Mouse (Mus musculus): ENCODE measurements around the gene Tbc1d9b. TPM values are rescaled to one million over a fixed set of nuclear protein-coding genes. Genes with fewer than 3 reads are reported as not detected.

Gene Tbc1d9b
- polyA plus RNA-seq, 1 experiment from 2014 or later, result 13.1 TPM

DNA sequence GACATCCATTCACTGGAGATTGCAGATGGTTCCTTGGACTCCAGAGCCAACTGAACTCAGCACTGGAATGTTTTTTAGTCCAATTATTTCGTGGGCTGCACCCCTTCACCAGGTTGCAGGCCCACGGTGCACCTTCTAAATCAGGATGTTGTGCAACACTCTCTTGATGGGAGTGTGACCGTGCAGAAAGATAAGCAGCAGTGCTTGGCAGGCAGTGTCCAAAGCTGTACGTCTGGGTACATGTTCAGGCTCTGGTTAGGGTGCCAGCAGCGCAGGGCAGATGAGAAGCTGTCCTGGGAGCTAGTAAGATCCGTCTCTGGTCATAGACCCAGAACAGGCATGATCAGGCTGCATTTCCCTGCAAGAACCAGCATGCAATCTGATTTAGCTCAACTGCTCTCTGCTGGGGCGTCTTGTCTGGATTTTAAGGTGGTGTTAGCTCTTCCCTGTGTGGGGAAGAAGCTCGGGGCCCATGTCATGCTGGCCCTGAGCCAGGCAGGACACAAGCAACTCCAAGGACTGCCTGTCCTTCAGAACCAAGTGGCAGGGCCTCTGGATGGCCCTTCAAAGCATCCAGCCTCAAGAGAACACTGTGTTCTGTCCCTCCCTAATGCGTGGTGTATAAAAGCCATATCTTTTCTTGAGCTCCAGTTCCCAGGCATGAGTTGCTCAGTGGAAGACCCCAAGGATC, 16.2 kb downstream of the Tbc1d9b start:
- Histone ChIP-seq H3K36me3 (ENCODE audit: control insufficient read depth, insufficient read depth) (peaks cover 18% of the 10 kb centered on the region), H3K27me3 (ENCODE audit: control insufficient read depth, insufficient read depth, low read depth, low read length) (no peaks in the 10 kb centered on the region), H3K27ac (ENCODE audit: low read length) (no peak overlapping the region), H3K4me1 (ENCODE audit: control insufficient read depth, low read depth, low read length) (peaks cover 5% of the 10 kb centered on the region), H3K4me2 (ENCODE audit: low read depth, low read length) (no peak overlapping the region), H3K4me3 (ENCODE audit: low read depth, low read length) (no peak overlapping the region), H3K9ac (ENCODE audit: low read depth, low read length) (no peak overlapping the region), H3K9me3 (replicated peaks; ENCODE audit: control insufficient read depth, low read length) (no peaks in the 10 kb centered on the region)
- WGBS (ENCODE audit: insufficient replicate concordance), result 41% methylated on average over 9 of the region's 9 CpGs
- 0 out of 2 replicates have a peak, but pooled peaks have one; percentile 32 for ATAC-seq (ENCODE audit: low read depth)

DNA sequence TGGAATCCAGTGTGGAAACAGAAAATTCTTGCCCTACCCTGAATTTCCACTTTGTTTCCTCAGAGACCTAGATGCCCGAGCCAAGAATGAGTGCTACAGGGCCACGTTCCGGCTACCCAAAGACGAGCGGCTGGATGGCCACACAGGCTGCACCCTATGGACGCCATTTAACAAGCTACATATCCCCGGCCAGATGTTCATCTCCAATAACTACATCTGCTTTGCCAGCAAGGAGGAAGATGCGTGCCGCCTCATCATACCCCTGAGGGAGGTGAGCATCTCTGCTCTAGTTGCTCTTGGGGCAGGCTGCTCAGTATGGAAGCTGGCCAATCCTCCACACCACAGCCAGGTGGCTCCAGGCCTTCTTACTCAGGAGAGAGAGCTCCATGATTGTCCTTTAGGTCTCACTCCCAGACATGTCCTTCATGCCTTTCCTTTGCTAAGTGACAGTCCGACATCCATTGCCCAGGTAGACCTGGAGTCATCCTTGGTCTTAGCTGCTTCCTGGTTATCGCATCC, 16.8 kb downstream of the Tbc1d9b start:
- Histone ChIP-seq H3K4me1 (ENCODE audit: control insufficient read depth, low read depth, low read length) (peaks cover 5% of the 10 kb centered on the region), H3K27me3 (ENCODE audit: control insufficient read depth, insufficient read depth, low read depth, low read length) (no peaks in the 10 kb centered on the region), H3K4me3 (ENCODE audit: low read depth, low read length) (no peak overlapping the region), H3K4me2 (ENCODE audit: low read depth, low read length) (no peak overlapping the region), H3K27ac (ENCODE audit: low read length) (no peak overlapping the region), H3K36me3 (ENCODE audit: control insufficient read depth, insufficient read depth) (peaks cover 15% of the 10 kb centered on the region), H3K9ac (ENCODE audit: low read depth, low read length) (no peak overlapping the region), H3K9me3 (replicated peaks; ENCODE audit: control insufficient read depth, low read length) (no peaks in the 10 kb centered on the region)
- WGBS (ENCODE audit: insufficient replicate concordance), result 84% methylated on average over 11 of the region's 11 CpGs
- no peak for ATAC-seq (ENCODE audit: low read depth)

GRCm38 (mm10) chr11:50149200-50149599, 18.0 kb downstream of the Tbc1d9b start:
- H3K36me3 ChIP-seq (ENCODE audit: control insufficient read depth, insufficient read depth), result peaks cover 15% of the 10 kb centered on the region

GRCm38 (mm10) chr11:50149603-50150150, 18.5 kb downstream of the Tbc1d9b start:
- ATAC-seq (ENCODE audit: low read depth), result no peak
- Histone ChIP-seq H3K4me1 (ENCODE audit: control insufficient read depth, low read depth, low read length) (peaks cover 5% of the 10 kb centered on the region), H3K9me3 (replicated peaks; ENCODE audit: control insufficient read depth, low read length) (no peaks in the 10 kb centered on the region), H3K9ac (ENCODE audit: low read depth, low read length) (no peak overlapping the region), H3K27me3 (ENCODE audit: control insufficient read depth, insufficient read depth, low read depth, low read length) (no peaks in the 10 kb centered on the region), H3K36me3 (ENCODE audit: control insufficient read depth, insufficient read depth) (peaks cover 15% of the 10 kb centered on the region), H3K4me3 (ENCODE audit: low read depth, low read length) (no peak overlapping the region), H3K27ac (ENCODE audit: low read length) (no peak overlapping the region), H3K4me2 (ENCODE audit: low read depth, low read length) (no peak overlapping the region)
- WGBS (ENCODE audit: insufficient replicate concordance), result 68% methylated on average over 9 of the region's 9 CpGs

More at GRCm38 (mm10) chr11:50149200-50149599, 18.0 kb downstream of the Tbc1d9b start:
- Histone ChIP-seq H3K4me3 (ENCODE audit: low read depth, low read length) (no peak overlapping the region), H3K9ac (ENCODE audit: low read depth, low read length) (no peak overlapping the region), H3K4me2 (ENCODE audit: low read depth, low read length) (no peak overlapping the region), H3K27me3 (ENCODE audit: control insufficient read depth, insufficient read depth, low read depth, low read length) (no peaks in the 10 kb centered on the region), H3K27ac (ENCODE audit: low read length) (no peak overlapping the region), H3K4me1 (ENCODE audit: control insufficient read depth, low read depth, low read length) (peaks cover 5% of the 10 kb centered on the region), H3K9me3 (replicated peaks; ENCODE audit: control insufficient read depth, low read length) (no peaks in the 10 kb centered on the region)
- WGBS (ENCODE audit: insufficient replicate concordance), result 75% methylated on average over 7 of the region's 7 CpGs
- ATAC-seq (ENCODE audit: low read depth), result no peak

- Histone ChIP-seq H3K4me1 (ENCODE audit: control insufficient read depth, low read depth, low read length) (peaks cover 5% of the 10 kb centered on the region), H3K9me3 (replicated peaks; ENCODE audit: control insufficient read depth, low read length) (no peaks in the 10 kb centered on the region), H3K27me3 (ENCODE audit: control insufficient read depth, insufficient read depth, low read depth, low read length) (no peaks in the 10 kb centered on the region), H3K4me2 (ENCODE audit: low read depth, low read length) (no peak overlapping the region), H3K36me3 (ENCODE audit: control insufficient read depth, insufficient read depth) (peaks cover 22% of the 10 kb centered on the region), H3K27ac (ENCODE audit: low read length) (no peak overlapping the region), H3K4me3 (ENCODE audit: low read depth, low read length) (no peak overlapping the region), H3K9ac (ENCODE audit: low read depth, low read length) (no peak overlapping the region)
- WGBS (ENCODE audit: insufficient replicate concordance), result 75% methylated on average over 3 of the region's 3 CpGs
- ATAC-seq (ENCODE audit: low read depth), result no peak
Observed at GRCm38 (mm10) chr11:50151374-50151773, 20.2 kb downstream of the Tbc1d9b start.

GRCm38 (mm10) chr11:50154166-50154565, 23.0 kb downstream of the Tbc1d9b start:
- no peaks in the 10 kb centered on the region; the same call in 1 of the 2 replicates for H3K4me1 ChIP-seq (ENCODE audit: control insufficient read depth, low read depth, low read length)
- WGBS (ENCODE audit: insufficient replicate concordance), result 67% methylated on average over 9 of the region's 9 CpGs
- no peak overlapping the region for H3K9ac ChIP-seq (ENCODE audit: low read depth, low read length)
- no peaks in the 10 kb centered on the region for H3K9me3 ChIP-seq (replicated peaks; ENCODE audit: control insufficient read depth, low read length)
- no peak overlapping the region for H3K4me3 ChIP-seq (ENCODE audit: low read depth, low read length)
- no peak overlapping the region for H3K27ac ChIP-seq (ENCODE audit: low read length)
- no peak overlapping the region for H3K4me2 ChIP-seq (ENCODE audit: low read depth, low read length)
- peak; percentile 71 for ATAC-seq (ENCODE audit: low read depth)
- H3K36me3 ChIP-seq (ENCODE audit: control insufficient read depth, insufficient read depth), result peaks cover 22% of the 10 kb centered on the region
- H3K27me3 ChIP-seq (ENCODE audit: control insufficient read depth, insufficient read depth, low read depth, low read length), result no peaks in the 10 kb centered on the region

GRCm38 (mm10) chr11:50154777-50155520, 23.8 kb downstream of the Tbc1d9b start:
- H3K4me1 ChIP-seq (ENCODE audit: control insufficient read depth, low read depth, low read length), result peaks cover 2% of the 10 kb centered on the region; the same call in 1 of the 2 replicates
- WGBS (ENCODE audit: insufficient replicate concordance), result 77% methylated on average over 12 of the region's 12 CpGs
- no peaks in the 10 kb centered on the region for H3K9me3 ChIP-seq (replicated peaks; ENCODE audit: control insufficient read depth, low read length)
- H3K27me3 ChIP-seq (ENCODE audit: control insufficient read depth, insufficient read depth, low read depth, low read length), result no peaks in the 10 kb centered on the region
- no peak for ATAC-seq (ENCODE audit: low read depth)
- H3K4me2 ChIP-seq (ENCODE audit: low read depth, low read length), result no peak overlapping the region
- peaks cover 21% of the 10 kb centered on the region for H3K36me3 ChIP-seq (ENCODE audit: control insufficient read depth, insufficient read depth)
- no peak overlapping the region for H3K27ac ChIP-seq (ENCODE audit: low read length)
- H3K9ac ChIP-seq (ENCODE audit: low read depth, low read length), result no peak overlapping the region
- no peak overlapping the region for H3K4me3 ChIP-seq (ENCODE audit: low read depth, low read length)

DNA sequence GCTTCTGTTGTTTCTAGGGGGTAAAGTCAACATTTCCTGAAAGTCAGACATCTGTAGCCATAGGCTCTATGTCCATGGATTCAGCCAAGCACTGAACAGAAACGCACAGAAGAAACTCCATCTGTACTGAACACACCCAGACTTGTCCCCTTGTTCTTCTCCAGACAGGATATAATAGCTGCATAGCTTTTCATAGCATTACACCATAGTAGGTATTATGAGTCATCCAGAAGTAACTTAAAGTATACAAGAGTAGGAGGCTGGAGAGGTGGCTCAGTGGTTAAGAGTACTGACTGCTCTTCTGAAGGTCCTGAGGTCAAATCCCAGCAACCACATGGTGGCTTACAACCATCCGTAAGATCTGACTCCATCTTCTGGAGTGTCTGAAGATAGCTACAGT, 24.6 kb downstream of the Tbc1d9b start:
- no peak for ATAC-seq (ENCODE audit: low read depth)
- Histone ChIP-seq H3K4me3 (ENCODE audit: low read depth, low read length) (no peak overlapping the region), H3K4me2 (ENCODE audit: low read depth, low read length) (no peak overlapping the region), H3K9ac (ENCODE audit: low read depth, low read length) (no peak overlapping the region), H3K27ac (ENCODE audit: low read length) (no peak overlapping the region), H3K27me3 (ENCODE audit: control insufficient read depth, insufficient read depth, low read depth, low read length) (no peaks in the 10 kb centered on the region), H3K9me3 (replicated peaks; ENCODE audit: control insufficient read depth, low read length) (no peaks in the 10 kb centered on the region), H3K4me1 (ENCODE audit: control insufficient read depth, low read depth, low read length) (peaks cover 5% of the 10 kb centered on the region; the same call in 1 of the 2 replicates), H3K36me3 (ENCODE audit: control insufficient read depth, insufficient read depth) (peaks cover 16% of the 10 kb centered on the region)
- 77% methylated on average over 2 of the region's 2 CpGs for WGBS (ENCODE audit: insufficient replicate concordance)
